Mouse (Mus musculus): Measurements from ENCODE around the gene Gm21411. TPM values are rescaled to one million over a fixed set of nuclear protein-coding genes. Genes with fewer than 3 reads are reported as not detected.
"Not testable (repeated sequence)": the region's sequence is repeated elsewhere in the genome, so short reads cannot be mapped to it uniquely, and the experiment has no call there.

Gm21411 gene
- total RNA-seq (2021), result not detected
- long read RNA-seq, experiment 1, result 0 reads
- long read RNA-seq, experiment 2, result 0 reads

- DNase-seq (ENCODE audit: low spot score in 2 of 2), result not testable (repeated sequence)
Measured at GRCm38 (mm10) chr4:146909386-146910137, at the start of gene Gm21411. Gm21411 (minus strand) TSS chr4:146909590.

GRCm38 (mm10) chr4:146941691-146942090 is 32.3 kb upstream of the Gm21411 start:
- not testable (repeated sequence) for DNase-seq (ENCODE audit: low spot score in 2 of 2)

GRCm38 (mm10) chr4:146932311-146933082 is 23.1 kb upstream of the Gm21411 start:
- no peak for DNase-seq (ENCODE audit: low spot score in 2 of 2)

- no peak for DNase-seq (ENCODE audit: low spot score in 2 of 2)
Measured at GRCm38 (mm10) chr4:146915196-146915595, 5.8 kb upstream of the Gm21411 start.

- DNase-seq (ENCODE audit: low spot score in 2 of 2), result not testable (repeated sequence)
Measured at GRCm38 (mm10) chr4:146908131-146908530, 1.3 kb downstream of the Gm21411 start.

GRCm38 (mm10) chr4:146904782-146905181 is 4.6 kb downstream of the Gm21411 start:
- DNase-seq (ENCODE audit: low spot score in 2 of 2), result not testable (repeated sequence)

GRCm38 (mm10) chr4:146903126-146903525 is 6.3 kb downstream of the Gm21411 start:
- DNase-seq (ENCODE audit: low spot score in 2 of 2), result not testable (repeated sequence)

Other genes starting within 250 kb of the Gm21411 start
- not detected for gene Zfp989, start 62.4 kb upstream of the Gm21411 start, total RNA-seq (2021)
- gene Rex2, start 112.3 kb upstream of the Gm21411 start, total RNA-seq (2021), result under 1 TPM in 1 of 2 experiments, not detected in 1; 0.09 TPM
- 1 to 10 TPM; 7.6 to 8.3 TPM for gene Zfp991, start 222.4 kb upstream of the Gm21411 start, total RNA-seq (2021)